Mouse (Mus musculus): Measurements from ENCODE around the gene Slc25a38. TPM values are rescaled to one million over a fixed set of nuclear protein-coding genes. Genes with fewer than 3 reads are reported as not detected.

Gene Slc25a38
- total RNA-seq, 2 experiments from 2014 or later, result 26.1 to 26.4 TPM

GRCm38 (mm10) chr9:120171295-120171694 is 61.1 kb downstream of the Slc25a38 start:
- no peak overlapping the region for H3K27ac ChIP-seq
- TF ChIP-seq CTCF (conservative IDR thresholded peaks at IDR 0.05), result peak; percentile 84
- no peak overlapping the region for H3K4me3 ChIP-seq
- peak; percentile 44 to 80 for DNase-seq (ENCODE audit: low spot score in 2 of 2)

Other genes starting within 250 kb of the Slc25a38 start
- gene Wdr48, start 215.5 kb upstream of the Slc25a38 start, total RNA-seq (2021), result 10 to 100 TPM; 76.5 to 84.9 TPM
- gene Gorasp1, start 172.8 kb upstream of the Slc25a38 start, total RNA-seq (2021), result 10 to 100 TPM; 33.1 to 40.8 TPM
- under 1 TPM; 0.49 to 0.92 TPM for gene Ttc21a, start 172.8 kb upstream of the Slc25a38 start, total RNA-seq (2021)
- 10 to 100 TPM; 13.7 TPM for gene Csrnp1, start 125.7 kb upstream of the Slc25a38 start, total RNA-seq (2021)
- under 1 TPM; 0.10 to 0.23 TPM for gene Xirp1, start 86.8 kb upstream of the Slc25a38 start, total RNA-seq (2021)
- gene Cx3cr1, start 40.5 kb upstream of the Slc25a38 start, total RNA-seq (2021), result 10 to 100 TPM; 30.8 to 31.7 TPM
- not detected for gene Ccr8, start 18.3 kb upstream of the Slc25a38 start, total RNA-seq (2021)
- gene Rpsa, start 17.3 kb downstream of the Slc25a38 start, total RNA-seq (2021), result 100 to 1,000 TPM; 440 to 441 TPM
- gene Mobp, start 39.3 kb downstream of the Slc25a38 start, total RNA-seq (2021), result 100 to 1,000 TPM; 305 to 312 TPM
- gene Myrip, start 191.1 kb downstream of the Slc25a38 start, total RNA-seq (2021), result 10 to 100 TPM; 54.7 to 58.7 TPM